Mouse (Mus musculus) MEL (cell line): ENCODE measurements around the gene Sec22c. TPM values are rescaled to one million over a fixed set of nuclear protein-coding genes. Genes with fewer than 3 reads are reported as not detected.

Experiments
- DNase-seq: peaks from one replicate; pipeline ENCODE4 v3.0.0; 2011; ENCODE audit warnings: low read depth, low spot score
- H3K27ac ChIP-seq: 2 replicates; pipeline ENCODE4 v1.5.1; 2012; ENCODE audit warnings: low read depth, mild to moderate bottlenecking, control low read depth, low read length, moderate library complexity; ENCODE audit not compliant: control insufficient read depth
- H3K27me3 ChIP-seq, 2 experiments: fragments of 150-350 bp in 1 of 2; sonication (generic) in 1 of 2; 2 replicates each; pipeline ENCODE4 v1.6.1; 2012; ENCODE audit warnings: low read length in 2 of 2, mild to moderate bottlenecking in 2 of 2, improper control_type of control experiment in 1 of 2, moderate library complexity in 1 of 2; ENCODE audit not compliant: insufficient read depth in 2 of 2, control insufficient read depth in 1 of 2
- H3K36me3 ChIP-seq, 2 experiments: 2 replicates each; pipeline ENCODE4 v1.6.1; 2012 to 2014; ENCODE audit warnings: low read length in 2 of 2, improper control_type of control experiment in 1 of 2, inconsistent platforms in 1 of 2, mild to moderate bottlenecking in 1 of 2; ENCODE audit not compliant: insufficient read depth in 2 of 2, control insufficient read depth in 1 of 2
- H3K4me1 ChIP-seq, 2 experiments: fragments of 150-350 bp in 1 of 2; sonication (generic) in 1 of 2; 2 replicates each; pipeline ENCODE4 v1.6.1; 2012; ENCODE audit warnings: low read length in 2 of 2, improper control_type of control experiment in 1 of 2, mild to moderate bottlenecking in 1 of 2; ENCODE audit not compliant: insufficient read depth in 2 of 2, control insufficient read depth in 1 of 2
- H3K4me3 ChIP-seq, 2 experiments: fragments of 150-350 bp in 1 of 2; sonication (generic) in 1 of 2; 2 replicates each; pipeline ENCODE4 v1.5.1; 2012; ENCODE audit warnings: low read depth in 2 of 2, low read length in 2 of 2, mild to moderate bottlenecking in 2 of 2, moderate library complexity in 2 of 2, control low read depth in 1 of 2, improper control_type of control experiment in 1 of 2; ENCODE audit not compliant: control insufficient read depth in 1 of 2, insufficient read depth in 1 of 2
- H3K79me2 ChIP-seq: 2 replicates; pipeline ENCODE4 v1.6.1; 2012; ENCODE audit warnings: mild to moderate bottlenecking, low read length, moderate library complexity; ENCODE audit not compliant: control insufficient read depth, poor library complexity, insufficient read depth
- H3K9ac ChIP-seq: 2 replicates; pipeline ENCODE4 v1.6.1; 2012; ENCODE audit warnings: low read depth, mild to moderate bottlenecking, control low read depth, low read length, moderate library complexity; ENCODE audit not compliant: control insufficient read depth, poor library complexity, severe bottlenecking
- H3K9me3 ChIP-seq: fragments of 150-350 bp; sonication (generic); replicated peaks from 2 replicates; pipeline ENCODE4 v1.6.1; 2012; ENCODE audit warnings: mild to moderate bottlenecking, low read length, improper control_type of control experiment, moderate library complexity; ENCODE audit not compliant: insufficient read depth
- CTCF ChIP-seq, 3 experiments: IDR thresholded peaks in 2 of 3; conservative IDR thresholded peaks in 1 of 3; 2 replicates each; pipeline ENCODE4 v1.5.1; 2011 to 2012; ENCODE audit warnings: low read length in 3 of 3, low read depth in 2 of 3, mild to moderate bottlenecking in 2 of 3, improper control_type of control experiment in 1 of 3, inconsistent platforms in 1 of 3, mixed read lengths in 1 of 3, moderate library complexity in 1 of 3; ENCODE audit not compliant: control insufficient read depth in 1 of 3, insufficient read depth in 1 of 3, poor library complexity in 1 of 3, severe bottlenecking in 1 of 3
- ETS1 ChIP-seq: IDR thresholded peaks from 2 replicates; pipeline ENCODE4 v1.6.1; 2012; ENCODE audit warnings: low read depth, mild to moderate bottlenecking, inconsistent platforms, low read length, improper control_type of control experiment, moderate library complexity
- MAX ChIP-seq: IDR thresholded peaks from 2 replicates; pipeline ENCODE4 v1.6.1; 2011; ENCODE audit warnings: low read length, improper control_type of control experiment
- MAZ ChIP-seq: IDR thresholded peaks from 2 replicates; pipeline ENCODE4 v1.6.1; 2012; ENCODE audit warnings: low read depth, mild to moderate bottlenecking, inconsistent platforms, low read length, improper control_type of control experiment
- RAD21 ChIP-seq: IDR thresholded peaks from 2 replicates; pipeline ENCODE4 v1.6.1; 2011; ENCODE audit warnings: mild to moderate bottlenecking, low read depth, low read length, improper control_type of control experiment
- SMC3 ChIP-seq: IDR thresholded peaks from 2 replicates; pipeline ENCODE4 v1.6.1; 2011; ENCODE audit warnings: low read depth, low read length, improper control_type of control experiment
- TCF12 ChIP-seq: IDR thresholded peaks from 2 replicates; pipeline ENCODE4 v1.6.1; 2014; ENCODE audit warnings: low read depth, mild to moderate bottlenecking, inconsistent platforms, low read length, improper control_type of control experiment, moderate library complexity
- polyA plus RNA-seq, 2 experiments: library from polyadenylated mRNA; stranded (reverse) in 1 of 2; unstranded in 1 of 2; fragments of >175 nt in 1 of 2; fragments of >200 nt in 1 of 2; gene quantifications; 2 replicates each; pipeline versions ENCODE4 v1.2.1 to v1.2.4; 2012; ENCODE audit warnings: low replicate concordance in 2 of 2, low read depth in 1 of 2; ENCODE audit not compliant: insufficient read length in 2 of 2, insufficient read depth in 1 of 2, missing spikeins in 1 of 2
- total RNA-seq: library from RNA; depleted of rRNA; stranded (reverse); fragments of 300-350 nt; gene quantifications from 2 replicates; pipeline ENCODE4 v1.2.3, GENCODE M21; 2012

The Sec22c gene
- total and polyA plus RNA-seq, 3 experiments, result 5.9 to 10.9 TPM; not detected in 1

- H3K27ac ChIP-seq, result no peak overlapping the region
- H3K27me3 ChIP-seq, result no peaks in the 10 kb centered on the region
- DNase-seq, result peak; percentile 73
- peaks cover 0 to 8% of the 10 kb centered on the region in 2 experiments; a peak in 2 of 4 replicates for H3K36me3 ChIP-seq
- H3K79me2 ChIP-seq, result no peaks in the 10 kb centered on the region
- H3K9me3 ChIP-seq, result no peaks in the 10 kb centered on the region
- no peak overlapping the region for H3K4me3 ChIP-seq
- no peak overlapping the region for H3K9ac ChIP-seq
- peaks cover 0 to 17% of the 10 kb centered on the region in 2 experiments; a peak in 2 of 4 replicates for H3K4me1 ChIP-seq
- TF ChIP-seq TCF12, result no peak
- TF ChIP-seq CTCF (IDR thresholded peaks at IDR 0.05 in 2 of 3, conservative IDR thresholded peaks at IDR 0.05 in 1 of 3; ENCODE audit: control insufficient read depth in 1 of 3, insufficient read depth in 1 of 3, low read depth in 2 of 3, low read length in 3 of 3, poor library complexity in 1 of 3, severe bottlenecking in 1 of 3), result peak; percentile 66 to 68 (median 67)
- TF ChIP-seq SMC3, result peak; percentile 63
- TF ChIP-seq ETS1, result no peak
- no peak for TF ChIP-seq MAX
- TF ChIP-seq RAD21, result peak; percentile 28
Measured at GRCm38 (mm10) chr9:121671300-121671699, 34.0 kb downstream of the Sec22c start.

- Histone ChIP-seq H3K9me3 (no peaks in the 10 kb centered on the region), H3K4me3 (no peak overlapping the region), H3K79me2 (no peaks in the 10 kb centered on the region), H3K27me3 (no peaks in the 10 kb centered on the region), H3K27ac (no peak overlapping the region), H3K36me3 (peaks cover 0 to 6% of the 10 kb centered on the region in 2 experiments; a peak in 2 of 4 replicates), H3K9ac (no peak overlapping the region), H3K4me1 (peaks cover 0 to 14% of the 10 kb centered on the region in 2 experiments; a peak in 2 of 4 replicates)
- DNase-seq, result no peak
- TF ChIP-seq MAZ (no peak), CTCF (IDR thresholded peaks at IDR 0.05 in 2 of 3, conservative IDR thresholded peaks at IDR 0.05 in 1 of 3; ENCODE audit: control insufficient read depth in 1 of 3, insufficient read depth in 1 of 3, low read depth in 2 of 3, low read length in 3 of 3, poor library complexity in 1 of 3, severe bottlenecking in 1 of 3) (0 out of 6 replicates have a peak, but pooled peaks of 1 of the 3 experiments have one; percentile 1)
Measured at GRCm38 (mm10) chr9:121669348-121669791, 35.9 kb downstream of the Sec22c start.

- Histone ChIP-seq H3K9me3 (no peaks in the 10 kb centered on the region), H3K27ac (no peak overlapping the region), H3K4me3 (no peak overlapping the region), H3K4me1 (peaks cover 0 to 10% of the 10 kb centered on the region in 2 experiments; a peak in 2 of 4 replicates), H3K79me2 (no peaks in the 10 kb centered on the region), H3K36me3 (peaks cover 0 to 6% of the 10 kb centered on the region in 2 experiments; a peak in 2 of 4 replicates), H3K27me3 (no peaks in the 10 kb centered on the region), H3K9ac (no peak overlapping the region)
- no peak for TF ChIP-seq TCF12
- DNase-seq, result no peak
Measured at GRCm38 (mm10) chr9:121667822-121668221, 37.5 kb downstream of the Sec22c start.
